Mouse (Mus musculus) lung, adult 2 months (tissue): Measurements from ENCODE around the gene Lrig2.

Source experiments
- CTCF ChIP-seq: fragments of 200-500 bp; IDR thresholded peaks from 2 replicates; pipeline ENCODE4 v1.5.1; 2011; ENCODE audit warnings: mild to moderate bottlenecking, low read length, control low read depth; ENCODE audit not compliant: insufficient read depth
- POLR2A ChIP-seq: fragments of 200-500 bp; IDR thresholded peaks from 2 replicates; pipeline ENCODE4 v1.6.1; 2011; ENCODE audit warnings: low read depth, mild to moderate bottlenecking, control low read depth, low read length, borderline replicate concordance; ENCODE audit errors: extremely low read depth

GRCm38 (mm10) chr3:104542065-104542429 is 30.3 kb upstream of the Lrig2 start:
- no peak for TF ChIP-seq CTCF
- TF ChIP-seq POLR2A: no peak
